Comparison of ENCODE assay signal across 9 mouse cellular contexts in genomic region chr2:132970772-132971173, GRCm38 (mm10). TPM values are rescaled to one million over a fixed set of nuclear protein-coding genes. Genes with fewer than 3 reads are reported as not detected.
A peak's percentile ranks its signal among the peaks of the same experiment; 100 is the strongest.
DNase-seq lines count a peak whose midpoint lies in the region; ATAC-seq lines count a peak whose summit lies in the region.
"Had no signal": no experiment of that assay in that cellular context is flagged by ENCODE, and none has a peak within 500 bp of the region (broad histone marks: within the 10 kb centered on the region; RNA-seq: fewer than 3 reads in every experiment).

No protein-coding gene starts in this region.

- no peak overlapping the region for H3K9ac ChIP-seq in hindbrain, embryonic 14.5 days
- H3K9ac ChIP-seq: limb, embryonic 12.5 days had no signal

- DNase-seq in gastrocnemius, adult 18-20 months (ENCODE audit: low spot score) = peak; percentile 38
- no peak for DNase-seq in gastrocnemius, postnatal 25 days
- peak; percentile 9 for DNase-seq in CD4-positive helper T cell, adult 2 months (ENCODE audit: low read depth, low spot score)
- DNase-seq in c-Kit-positive CD71-positive TER-119-negative erythroid progenitor cells, embryonic 14.5 days (ENCODE audit: low read depth) = peak; percentile 9
- peak; percentile 82 for DNase-seq in hindbrain, embryonic 14.5 days (ENCODE audit: low spot score)
- DNase-seq in lung, postnatal 10 days = peak; percentile 59
- DNase-seq in ovary, adult 18-20 months (ENCODE audit: low spot score) = no peak
- no peak for DNase-seq in yolk sac, embryonic 10.5 days (ENCODE audit: low spot score)

- no peak overlapping the region for H3K4me2 ChIP-seq in hindbrain, embryonic 14.5 days (replicated peaks)
- H3K4me2 ChIP-seq: limb, embryonic 12.5 days had no signal

- no peak overlapping the region for H3K4me3 ChIP-seq in hindbrain, embryonic 14.5 days (replicated peaks; ENCODE audit: low read length)
- H3K4me3 ChIP-seq: limb, embryonic 12.5 days had no signal

- 34% methylated on average over 4 of the region's 4 CpGs for WGBS in hindbrain, embryonic 14.5 days

- H3K27me3 ChIP-seq in hindbrain, embryonic 14.5 days (ENCODE audit: control insufficient read depth, insufficient read depth, low read length) = no peaks in the 10 kb centered on the region
- H3K27me3 ChIP-seq: limb, embryonic 12.5 days had no signal

- no peaks in the 10 kb centered on the region for H3K9me3 ChIP-seq in hindbrain, embryonic 14.5 days (ENCODE audit: control insufficient read depth, low read length)
- H3K9me3 ChIP-seq: limb, embryonic 12.5 days had no signal

- no peaks in the 10 kb centered on the region for H3K4me1 ChIP-seq in hindbrain, embryonic 14.5 days (replicated peaks; ENCODE audit: control insufficient read depth, insufficient read depth, low read length)
- H3K4me1 ChIP-seq: limb, embryonic 12.5 days had no signal

- no peaks in the 10 kb centered on the region for H3K36me3 ChIP-seq in hindbrain, embryonic 14.5 days (replicated peaks; ENCODE audit: control insufficient read depth, insufficient read depth)
- H3K36me3 ChIP-seq: limb, embryonic 12.5 days had no signal

- H3K27ac ChIP-seq in hindbrain, embryonic 14.5 days = no peak overlapping the region
- H3K27ac ChIP-seq: limb, embryonic 12.5 days had no signal

- ATAC-seq in hindbrain, embryonic 14.5 days (ENCODE audit: low FRiP score) = peak; percentile 43; the same call in 1 of the 2 replicates

RNA-seq across cellular contexts. Expression of gene Fermt1, which starts 25.1 kb away (rescaled TPM):
- not detected for total RNA-seq in gastrocnemius, adult 18-20 months (2021)
- total RNA-seq in gastrocnemius, postnatal 25 days (2021) = not detected
- polyA plus RNA-seq in hindbrain, embryonic 14.5 days (2014; fragmentation: Nextera tagmentation; extraction: Ambion mirVana) = not detected in 2 replicates

Comparison
In these comparisons a context has a peak if more than half of its experiments do, and no peak if none do; other contexts are left out.
1. DNase-seq: peak in gastrocnemius, adult 18-20 months (single experiment), CD4-positive helper T cell, adult 2 months (single experiment), c-Kit-positive CD71-positive TER-119-negative erythroid progenitor cells, embryonic 14.5 days (single experiment), hindbrain, embryonic 14.5 days (single experiment) and lung, postnatal 10 days (single experiment); none in gastrocnemius, postnatal 25 days (single experiment), ovary, adult 18-20 months (single experiment) and yolk sac, embryonic 10.5 days (single experiment).